Mouse (Mus musculus) central nervous system, embryonic 11.5 days (tissue): Measurements from ENCODE around the gene Recql. TPM values are rescaled to one million over a fixed set of nuclear protein-coding genes. Genes with fewer than 3 reads are reported as not detected.

ENCODE experiments used
- polyA plus RNA-seq: library from polyadenylated mRNA; depleted of rRNA; stranded (reverse); fragments of >200 nt; gene quantifications from 2 replicates; pipeline ENCODE4 v1.2.3, GENCODE M21; 2012; rRNA removed

Gene Recql
- polyA plus RNA-seq = 26.2 and 28.8 TPM in 2 replicates

GRCm38 (mm10) chr6:142387011-142387754 lies at the start of gene Recql, which contains the start of gene Golt1b:
Gene Recql, minus strand, starts transcription at chr6:142387087.
Gene Golt1b, plus strand, starts transcription at chr6:142387221.

GRCm38 (mm10) chr6:142412906-142413491 lies 26.1 kb upstream of the Recql start, which contains the start of gene Spx:
Gene Spx, plus strand, starts transcription at chr6:142413441.

DNA sequence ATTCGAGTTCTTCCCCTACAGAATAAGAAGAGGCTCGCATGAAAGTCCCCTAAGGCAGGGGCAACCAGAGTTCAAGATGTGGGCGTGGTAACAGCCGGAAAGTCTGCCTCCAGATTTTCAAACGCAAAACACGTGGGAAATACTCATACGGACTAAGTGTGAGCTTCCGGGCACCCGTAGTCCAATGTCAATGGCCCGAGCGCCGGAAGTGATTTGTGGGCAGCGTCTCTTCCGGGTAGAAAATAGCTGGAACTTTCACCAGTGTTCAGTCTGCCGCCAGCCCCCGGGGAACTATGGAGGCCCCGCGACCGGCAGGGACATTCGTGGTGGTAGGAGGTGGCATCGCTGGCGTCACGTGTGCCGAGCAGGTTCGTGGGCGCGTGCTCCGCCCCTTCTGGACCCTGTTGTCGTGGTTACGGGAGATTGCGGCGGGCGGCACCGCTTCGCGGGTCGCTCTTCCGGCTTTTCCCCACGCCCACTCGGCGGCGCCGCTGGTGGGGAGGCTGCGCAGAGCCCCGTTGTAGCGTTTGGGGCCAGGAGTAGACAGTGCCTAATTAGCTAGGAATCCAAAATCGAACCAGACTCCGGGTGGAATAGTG lies 41.3 kb downstream of the Recql start, which contains the start of gene Pyroxd1:
Gene Pyroxd1 (plus strand): TSS at position 215 of the 599 bp plus-strand sequence.

DNA sequence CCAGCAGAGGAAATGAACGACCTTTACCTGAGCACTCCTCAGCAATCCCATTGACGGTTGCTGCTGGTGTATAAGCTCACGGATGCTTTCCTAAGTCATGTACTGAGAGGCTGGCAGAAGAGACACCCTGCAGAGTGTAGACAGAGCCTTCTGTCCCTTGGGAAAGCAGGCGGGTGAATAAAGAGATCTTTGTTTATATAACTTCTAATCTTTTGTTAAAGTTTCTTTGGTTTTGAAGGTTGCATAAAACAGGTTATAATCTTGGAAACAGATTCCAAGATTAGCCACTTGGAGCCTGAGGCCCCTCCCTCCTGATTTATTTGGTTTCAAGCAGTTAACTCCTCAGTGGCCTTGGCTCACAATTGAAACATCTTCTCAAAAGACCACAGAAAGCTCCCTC lies 64.0 kb downstream of the Recql start, which contains the start of gene Slco1a5:
Gene Slco1a5 (minus strand): TSS at position 101 of the 400 bp plus-strand sequence.

Other genes with a start within 250 kb of the Recql start
- gene Slco1a6, start 178.6 kb downstream of the Recql start, polyA plus RNA-seq = 0.01 and 0.02 TPM in 2 replicates
- 0.71 and 0.78 TPM in 2 replicates for gene Iapp, start 88.7 kb downstream of the Recql start, polyA plus RNA-seq
- gene Slco1a5, start 64.1 kb downstream of the Recql start, polyA plus RNA-seq = 0.23 and 0.32 TPM in 2 replicates
- 15.1 and 15.2 TPM in 2 replicates for gene Pyroxd1, start 41.4 kb downstream of the Recql start, polyA plus RNA-seq
- 22.6 and 35.1 TPM in 2 replicates for gene Golt1b, start 134 bp upstream of the Recql start, polyA plus RNA-seq
- gene Spx, start 26.4 kb upstream of the Recql start, polyA plus RNA-seq = 6.1 and 8.9 TPM in 2 replicates
- gene Gys2, start 86.0 kb upstream of the Recql start, polyA plus RNA-seq = 0.67 and 0.80 TPM in 2 replicates
- 368 and 395 TPM in 2 replicates for gene Ldhb, start 120.9 kb upstream of the Recql start, polyA plus RNA-seq
- 4.1 and 4.5 TPM in 2 replicates for gene Kcnj8, start 184.5 kb upstream of the Recql start, polyA plus RNA-seq